Mouse (Mus musculus): ENCODE measurements at regions not wholly inside any gene's neighbourhood (a gene's known extent, or its start where the extent isn't known, plus 50 kb on each side); places are given as distances from the start of the nearest gene placed in this dataset.

- no peak for TF ChIP-seq CTCF (IDR thresholded peaks at IDR 0.05; ENCODE audit: borderline replicate concordance, extremely low read depth, insufficient read depth, insufficient read length)
- TF ChIP-seq POLR2A (IDR thresholded peaks at IDR 0.05; ENCODE audit: borderline replicate concordance, extremely low read depth, insufficient read depth, insufficient read length, poor library complexity, severe bottlenecking) = no peak
Observed at GRCm38 (mm10) chr15:97174989-97175388, 71.9 kb upstream of the Pced1b start.
